Mouse (Mus musculus) telencephalon, adult 2 months (tissue): ENCODE results near the gene Vmn1r215.
"Not testable (repeated sequence)": the region's sequence is repeated elsewhere in the genome, so short reads cannot be mapped to it uniquely, and the experiment has no call there.

ENCODE experiments used
- DNase-seq: peaks from one replicate; pipeline ENCODE4 v3.0.0-alpha.2; 2011; ENCODE audit warnings: low read depth, low spot score

Gene Vmn1r215

GRCm38 (mm10) chr13:23067725-23068124, at the start of gene Vmn1r215:
Vmn1r215 (plus strand) TSS chr13:23068025.
- DNase-seq: no peak

DNA sequence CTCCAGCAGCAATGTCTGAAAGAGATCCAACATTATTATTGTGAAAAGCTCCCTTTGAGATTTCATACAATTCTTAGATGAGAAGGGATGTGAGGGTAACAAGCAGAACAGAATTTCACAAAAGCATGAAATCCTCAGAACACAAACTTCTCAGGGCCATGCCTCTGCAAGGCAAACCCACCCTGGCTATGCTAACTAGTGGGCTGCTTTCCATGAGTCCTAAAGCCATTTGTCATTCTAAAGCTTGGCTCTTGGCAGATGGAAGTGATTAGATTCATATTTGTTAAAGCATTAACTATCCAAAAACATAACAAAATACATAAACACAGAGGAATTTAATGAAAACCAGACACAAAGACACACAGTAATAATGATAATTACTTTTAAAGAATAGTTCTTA, 49.7 kb upstream of the Vmn1r215 start:
- no peak for DNase-seq

- no peak for DNase-seq
Measured at GRCm38 (mm10) chr13:23024812-23025211, 43.0 kb upstream of the Vmn1r215 start.

- no peak for DNase-seq
Measured at GRCm38 (mm10) chr13:23030118-23030517, 37.7 kb upstream of the Vmn1r215 start, which contains the start of gene Vmn1r214. Vmn1r214 (plus strand) TSS chr13:23030418.

- DNase-seq: no peak
Measured at GRCm38 (mm10) chr13:23057778-23058177, 10.0 kb upstream of the Vmn1r215 start.

- no peak for DNase-seq
Measured at GRCm38 (mm10) chr13:23069312-23069711, 1.5 kb downstream of the Vmn1r215 start.

GRCm38 (mm10) chr13:23094386-23094785, 26.6 kb downstream of the Vmn1r215 start:
- no peak for DNase-seq

- not testable (repeated sequence) for DNase-seq
Measured at GRCm38 (mm10) chr13:23118126-23118525, 50.3 kb downstream of the Vmn1r215 start, which contains the start of gene Vmn1r217. Vmn1r217 (minus strand) TSS chr13:23118226.

DNA sequence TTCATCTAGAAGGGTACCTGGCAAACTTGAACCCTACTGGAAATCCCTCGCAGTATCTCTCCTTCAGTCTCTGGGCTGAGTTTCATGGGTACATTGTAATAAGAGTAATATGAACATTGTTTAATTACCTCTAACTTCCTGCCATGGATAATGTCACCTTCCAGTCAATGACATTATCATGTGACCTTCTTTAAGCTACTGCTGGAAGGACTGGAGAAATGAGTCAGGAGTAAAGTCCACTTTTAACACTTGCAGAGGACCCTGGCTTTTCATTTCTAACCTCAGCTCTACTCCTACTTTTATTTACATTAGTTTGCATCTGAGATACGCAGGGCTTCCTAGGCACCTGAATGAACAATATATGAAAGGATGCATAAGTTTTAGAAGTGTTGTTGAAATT, 52.8 kb downstream of the Vmn1r215 start:
- DNase-seq: no peak
